Mouse (Mus musculus) thymus, adult 2 months (tissue): ENCODE measurements around the gene Gemin5. TPM values are rescaled to one million over a fixed set of nuclear protein-coding genes. Genes with fewer than 3 reads are reported as not detected.

Experiments
- DNase-seq: peaks from one replicate; pipeline ENCODE4 v3.0.0; 2021
- H3K27ac ChIP-seq: fragments of 200-500 bp; 2 replicates; pipeline ENCODE4 v1.5.1; 2012; ENCODE audit warnings: low read length, control low read depth; ENCODE audit not compliant: control insufficient read depth, insufficient read depth
- H3K27me3 ChIP-seq: fragments of 200-500 bp; 2 replicates; pipeline ENCODE4 v1.6.1; 2012; ENCODE audit warnings: mild to moderate bottlenecking, low read length, moderate library complexity, mixed read lengths; ENCODE audit not compliant: control insufficient read depth, insufficient read depth
- H3K36me3 ChIP-seq: fragments of 200-500 bp; 2 replicates; pipeline ENCODE4 v1.6.1; 2012; ENCODE audit warnings: mild to moderate bottlenecking, low read length, moderate library complexity; ENCODE audit not compliant: control insufficient read depth, insufficient read depth
- H3K4me1 ChIP-seq: fragments of 200-500 bp; replicated peaks from 2 replicates; pipeline ENCODE4 v1.6.1; 2012; ENCODE audit warnings: low read length; ENCODE audit not compliant: control insufficient read depth, insufficient read depth
- H3K4me3 ChIP-seq: fragments of 200-500 bp; 2 replicates; pipeline ENCODE4 v1.5.1; 2012; ENCODE audit warnings: mild to moderate bottlenecking, low read length, control low read depth, moderate library complexity; ENCODE audit not compliant: control insufficient read depth, insufficient read depth
- CTCF ChIP-seq: fragments of 200-500 bp; IDR thresholded peaks from 2 replicates; pipeline ENCODE4 v1.5.1; 2012; ENCODE audit warnings: mild to moderate bottlenecking, control low read depth, low read length, moderate library complexity, borderline replicate concordance; ENCODE audit not compliant: control insufficient read depth, poor library complexity, insufficient read depth; ENCODE audit errors: extremely low read depth
- POLR2A ChIP-seq: fragments of 200-500 bp; IDR thresholded peaks from 2 replicates; pipeline ENCODE4 v1.6.1; 2012; ENCODE audit warnings: mild to moderate bottlenecking, low read length, control low read depth, moderate library complexity; ENCODE audit not compliant: control insufficient read depth, poor library complexity, insufficient read depth; ENCODE audit errors: extremely low read depth
- WGBS: fragments of 180-500 bp; shearing (Covaris S2); methylation state at CpG from one replicate; pipeline ENCODE4 v1.1.7; 2018; 5-methylcytosine and 5-hydroxymethylcytosine counted together
- polyA plus RNA-seq: library from polyadenylated mRNA; depleted of rRNA; stranded (reverse); fragments of >200 nt; gene quantifications from 2 replicates; pipeline ENCODE4 v1.2.3, GENCODE M21; 2012; rRNA removed

Gemin5 gene
- polyA plus RNA-seq, 1 experiment: 20.4 TPM

DNA sequence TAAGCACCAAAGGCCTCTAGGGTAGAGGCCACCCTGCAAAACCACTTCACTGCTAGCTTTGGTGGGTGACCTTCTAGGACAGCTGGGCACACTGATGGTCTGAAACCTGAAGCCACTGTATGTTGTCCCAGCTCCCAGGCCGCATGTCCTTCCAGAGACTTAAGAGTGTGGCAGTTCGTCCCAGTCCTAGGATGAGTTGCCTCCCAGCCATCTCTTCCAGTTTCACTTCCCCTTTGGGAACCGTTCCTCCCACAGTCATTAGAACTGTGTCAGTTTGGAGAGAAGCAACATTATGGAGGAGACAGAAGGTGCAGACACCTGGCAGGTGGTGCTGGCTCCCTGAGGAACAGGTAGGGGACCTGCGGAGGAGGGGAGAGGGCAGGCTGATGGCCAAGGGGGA lies 75.8 kb downstream of the Gemin5 start:
- WGBS: 35% methylated on average over 4 of the region's 4 CpGs
- DNase-seq: no peak
- TF ChIP-seq POLR2A (no peak), CTCF (no peak)
- no peak overlapping the region for H3K27ac ChIP-seq
- H3K4me3 ChIP-seq: no peak overlapping the region
- H3K27me3 ChIP-seq: no peaks in the 10 kb centered on the region
- H3K4me1 ChIP-seq: peaks cover 18% of the 10 kb centered on the region
- H3K36me3 ChIP-seq: no peaks in the 10 kb centered on the region

DNA sequence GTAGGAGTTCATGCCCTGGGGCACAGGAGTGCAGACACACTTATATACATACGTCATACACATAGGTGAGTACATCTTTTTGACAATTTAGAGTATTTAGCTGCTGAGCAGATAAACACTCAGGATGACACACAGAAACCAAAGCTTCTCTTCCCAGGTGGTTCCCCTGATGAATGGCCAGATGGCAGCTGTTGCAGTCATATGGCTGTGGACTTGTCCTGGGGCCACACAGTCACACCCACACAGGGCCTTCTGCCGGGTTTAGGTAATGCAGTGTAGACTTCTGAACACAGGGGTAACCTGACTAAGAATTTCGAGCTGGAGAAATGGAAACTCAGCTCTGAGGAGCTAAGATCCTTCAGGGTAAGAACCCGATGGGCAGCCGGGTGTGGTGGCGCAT lies 86.6 kb downstream of the Gemin5 start:
- TF ChIP-seq CTCF: no peak
- no peak for TF ChIP-seq POLR2A
- WGBS: 90% methylated on average over 6 of the region's 6 CpGs
- Histone ChIP-seq H3K27me3 (no peaks in the 10 kb centered on the region), H3K27ac (no peak overlapping the region), H3K36me3 (no peaks in the 10 kb centered on the region), H3K4me3 (no peak overlapping the region), H3K4me1 (no peaks in the 10 kb centered on the region)
- no peak for DNase-seq

DNA sequence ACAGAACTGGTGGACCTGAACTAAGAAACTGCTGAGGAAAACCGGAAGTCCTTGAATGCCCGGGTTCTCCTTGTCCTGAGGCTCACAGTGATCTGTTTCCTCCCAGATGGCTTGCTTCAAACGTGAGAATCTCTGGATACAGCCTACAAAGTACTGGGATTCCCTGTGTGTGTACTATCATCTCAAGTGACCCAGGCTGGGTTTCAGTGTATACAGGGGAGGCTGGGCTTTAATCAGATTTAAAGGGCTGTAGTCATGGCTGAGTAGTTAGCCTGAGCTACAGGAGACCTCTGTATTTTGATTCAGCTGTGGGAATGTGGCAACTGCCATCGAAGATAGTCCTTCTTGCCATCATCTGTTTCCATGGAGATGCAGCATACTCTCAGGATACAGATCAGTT lies 91.1 kb downstream of the Gemin5 start:
- 84% methylated on average over 4 of the region's 4 CpGs for WGBS
- Histone ChIP-seq H3K27me3 (no peaks in the 10 kb centered on the region), H3K4me1 (no peaks in the 10 kb centered on the region), H3K36me3 (no peaks in the 10 kb centered on the region), H3K4me3 (no peak overlapping the region), H3K27ac (no peak overlapping the region)
- no peak for TF ChIP-seq CTCF
- no peak for TF ChIP-seq POLR2A
- no peak for DNase-seq

DNA sequence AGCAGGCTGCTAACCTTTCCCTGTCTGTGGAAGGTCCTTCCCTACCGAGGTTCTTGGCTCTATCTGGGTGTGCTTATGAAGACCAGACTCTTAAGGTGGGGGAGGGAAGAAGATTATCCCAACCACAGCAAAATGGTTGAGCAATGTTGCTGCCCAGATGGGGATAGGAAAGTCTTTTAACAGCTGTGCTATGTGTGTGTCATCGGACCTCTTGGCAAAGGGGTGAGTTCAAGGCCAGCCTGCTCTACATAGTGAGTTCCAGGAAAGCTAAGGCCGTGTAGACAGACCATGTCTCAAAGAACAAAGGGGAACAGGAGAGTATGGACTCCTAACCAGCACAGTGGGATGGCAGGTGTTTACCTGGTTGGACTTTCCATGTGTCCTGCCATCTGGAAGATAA lies 95.4 kb downstream of the Gemin5 start:
- WGBS: 84% methylated on average over 3 of the region's 3 CpGs
- no peak for DNase-seq
- Histone ChIP-seq H3K27ac (no peak overlapping the region), H3K27me3 (no peaks in the 10 kb centered on the region), H3K4me1 (no peaks in the 10 kb centered on the region), H3K4me3 (no peak overlapping the region), H3K36me3 (no peaks in the 10 kb centered on the region)
- TF ChIP-seq CTCF (no peak), POLR2A (no peak)

Other genes with a start within 250 kb of the Gemin5 start
- gene Larp1, start 159.5 kb downstream of the Gemin5 start, polyA plus RNA-seq: 54.4 and 64.4 TPM in 2 replicates
- 0.32 and 0.59 TPM in 2 replicates for gene Gm12248, start 75.4 kb downstream of the Gemin5 start, polyA plus RNA-seq
- 158 and 192 TPM in 2 replicates for gene Cnot8, start 64.4 kb downstream of the Gemin5 start, polyA plus RNA-seq
- gene Mrpl22, start 3.1 kb upstream of the Gemin5 start, polyA plus RNA-seq: 41.3 and 42.0 TPM in 2 replicates
- 58.1 and 60.9 TPM in 2 replicates for gene Igtp, start 31.0 kb upstream of the Gemin5 start, polyA plus RNA-seq
- 17.1 and 20.1 TPM in 2 replicates for gene Irgm2, start 31.1 kb upstream of the Gemin5 start, polyA plus RNA-seq
- gene 4930438A08Rik, start 106.3 kb upstream of the Gemin5 start, polyA plus RNA-seq: 0.07 and 0.29 TPM in 2 replicates
- 42.1 and 49.7 TPM in 2 replicates for gene Zfp692, start 138.5 kb upstream of the Gemin5 start, polyA plus RNA-seq
- gene Zfp672, start 161.8 kb upstream of the Gemin5 start, polyA plus RNA-seq: 54.1 and 54.5 TPM in 2 replicates
- 41.3 and 43.3 TPM in 2 replicates for gene Sh3bp5l, start 162.2 kb upstream of the Gemin5 start, polyA plus RNA-seq
- 26.2 and 31.5 TPM in 2 replicates for gene Lypd8, start 210.5 kb upstream of the Gemin5 start, polyA plus RNA-seq